Comparison of ENCODE assay signal across 8 mouse cellular contexts in the genomic region with DNA sequence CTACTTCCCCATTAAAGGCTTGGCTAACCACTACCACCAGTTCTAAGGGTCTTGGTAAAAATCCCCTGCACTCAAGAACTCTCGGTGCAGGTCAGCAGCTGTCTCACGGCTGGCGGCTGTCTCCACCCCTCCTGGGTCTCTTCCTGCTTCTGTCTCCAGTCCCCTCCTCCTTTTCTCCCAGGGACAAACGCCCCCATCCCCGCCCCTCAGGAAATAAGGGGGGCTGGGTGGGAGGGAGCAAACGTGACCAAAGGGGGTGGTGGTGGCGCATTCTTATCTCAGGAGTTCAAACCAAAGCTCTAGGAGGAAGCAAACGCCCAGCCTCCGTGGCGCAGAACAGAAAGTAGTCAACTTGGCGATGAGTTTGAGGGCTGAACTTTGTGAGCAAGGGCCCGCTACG. TPM values are rescaled to one million over a fixed set of nuclear protein-coding genes. Genes with fewer than 3 reads are reported as not detected.
DNase-seq lines count a peak whose midpoint lies in the region; ATAC-seq lines count a peak whose summit lies in the region.

No protein-coding gene starts in this region.

- peaks cover 17% of the 10 kb centered on the region for H3K27me3 ChIP-seq in liver, embryonic 16.5 days (ENCODE audit: control insufficient read depth, insufficient read depth, low read depth, low read length)
- peaks cover 63% of the 10 kb centered on the region for H3K27me3 ChIP-seq in neural tube, embryonic 13.5 days

- peak; percentile 54 for ATAC-seq in inflammation-experienced regulatory T-cells, adult 6 months
- peak; percentile 52 for ATAC-seq in liver, embryonic 16.5 days (ENCODE audit: low read depth)
- ATAC-seq in neural tube, embryonic 13.5 days (ENCODE audit: low read depth) = no peak

- peak overlapping the region; percentile 86 for H3K4me2 ChIP-seq in liver, embryonic 16.5 days (ENCODE audit: low read depth, low read length)
- H3K4me2 ChIP-seq in neural tube, embryonic 13.5 days = peak overlapping the region; percentile 76

- H3K4me1 ChIP-seq in liver, embryonic 16.5 days (ENCODE audit: control insufficient read depth, low read depth, low read length) = peaks cover 7% of the 10 kb centered on the region
- H3K4me1 ChIP-seq in neural tube, embryonic 13.5 days (replicated peaks) = peaks cover 32% of the 10 kb centered on the region

- 2% methylated on average over 13 of the region's 13 CpGs for WGBS in liver, embryonic 16.5 days (ENCODE audit: insufficient replicate concordance)
- WGBS in neural tube, embryonic 13.5 days = under 1% methylated on average over 13 of the region's 13 CpGs

- H3K9me3 ChIP-seq in liver, embryonic 16.5 days (replicated peaks; ENCODE audit: control insufficient read depth, low read length) = no peaks in the 10 kb centered on the region
- no peaks in the 10 kb centered on the region for H3K9me3 ChIP-seq in neural tube, embryonic 13.5 days

- H3K36me3 ChIP-seq in liver, embryonic 16.5 days (ENCODE audit: control insufficient read depth, insufficient read depth) = no peaks in the 10 kb centered on the region
- H3K36me3 ChIP-seq in neural tube, embryonic 13.5 days = no peaks in the 10 kb centered on the region

- H3K27ac ChIP-seq in liver, embryonic 16.5 days (ENCODE audit: low read length) = peak overlapping the region; percentile 63; the same call in 1 of the 2 replicates
- peak overlapping the region; percentile 69; the same call in 1 of the 2 replicates for H3K27ac ChIP-seq in neural tube, embryonic 13.5 days (replicated peaks)

- intact Hi-C loops in gastrocnemius, postnatal 14 days (cut with DNase I; ENCODE audit: low total_unique reads) = no loop called here

- 0 out of 2 replicates have a peak overlapping the region, but pooled peaks have one; percentile 2 for H3K9ac ChIP-seq in liver, embryonic 16.5 days (ENCODE audit: low read depth, low read length)
- no peak overlapping the region for H3K9ac ChIP-seq in neural tube, embryonic 13.5 days

- H3K4me3 ChIP-seq in liver, embryonic 16.5 days (ENCODE audit: low read depth, low read length) = peak overlapping the region; percentile 62
- peak overlapping the region; percentile 48 for H3K4me3 ChIP-seq in neural tube, embryonic 13.5 days

- peak; percentile 92 for DNase-seq in ES-CJ7 (ENCODE audit: low read depth, low spot score)
- peak; percentile 65 to 77 for DNase-seq in adrenal gland, postnatal 36 days
- peak; percentile 50 for DNase-seq in gastrocnemius, postnatal 14 days
- no peak for DNase-seq in cerebellum, postnatal 10 days
- no peak for DNase-seq in c-Kit-positive CD71-positive TER-119-positive erythroid progenitor cells, embryonic 14.5 days (ENCODE audit: low spot score)

RNA-seq across cellular contexts. Expression of gene Itpr3, which starts 0.9 kb away (rescaled TPM):
- 1 to 10 TPM; 5.9 to 6.3 TPM for total RNA-seq in adrenal gland, postnatal 36 days (2021)
- total RNA-seq in gastrocnemius, postnatal 14 days (2021) = 1 to 10 TPM; 4.2 to 5.7 TPM
- 1 to 10 TPM; 3.9 to 8.2 (median 7.1) TPM for polyA plus RNA-seq in inflammation-experienced regulatory T-cells, adult 6 months (2017; shearing (Covaris generic))
- 0.90 and 1.1 TPM in 2 replicates for polyA plus RNA-seq in liver, embryonic 16.5 days (2015; fragmentation: Nextera tagmentation; extraction: Ambion mirVana)
- polyA plus RNA-seq in neural tube, embryonic 13.5 days (2015; fragmentation: Nextera tagmentation; extraction: Ambion mirVana) = 1.4 and 1.5 TPM in 2 replicates

RNA-seq across cellular contexts. Expression of gene Bak1, which starts 27.4 kb away (rescaled TPM):
- 10 to 100 TPM; 29.3 to 42.4 TPM for total RNA-seq in adrenal gland, postnatal 36 days (2021)
- 10 to 100 TPM; 24.7 to 27.9 TPM for total RNA-seq in gastrocnemius, postnatal 14 days (2021)
- 10 to 100 TPM in 1 of 3 experiments, 1 to 10 TPM in 2; 5.1 to 23.3 (median 6.8) TPM for polyA plus RNA-seq in inflammation-experienced regulatory T-cells, adult 6 months (2017; shearing (Covaris generic))
- polyA plus RNA-seq in liver, embryonic 16.5 days (2015; fragmentation: Nextera tagmentation; extraction: Ambion mirVana) = 2.3 and 2.6 TPM in 2 replicates
- polyA plus RNA-seq in neural tube, embryonic 13.5 days (2015; fragmentation: Nextera tagmentation; extraction: Ambion mirVana) = 2.8 and 3.3 TPM in 2 replicates

Comparison
In these comparisons a context has a peak if more than half of its experiments do, and no peak if none do; other contexts are left out.
1. DNase-seq: peak in ES-CJ7 (single experiment), adrenal gland, postnatal 36 days (2 of 2) and gastrocnemius, postnatal 14 days (single experiment); none in cerebellum, postnatal 10 days (0 of 2) and c-Kit-positive CD71-positive TER-119-positive erythroid progenitor cells, embryonic 14.5 days (single experiment).